Mouse (Mus musculus): ENCODE results near the gene Rsl1d1.
"Not testable (repeated sequence)": the region's sequence is repeated elsewhere in the genome, so short reads cannot be mapped to it uniquely, and the experiment has no call there.

Gene Rsl1d1

DNA sequence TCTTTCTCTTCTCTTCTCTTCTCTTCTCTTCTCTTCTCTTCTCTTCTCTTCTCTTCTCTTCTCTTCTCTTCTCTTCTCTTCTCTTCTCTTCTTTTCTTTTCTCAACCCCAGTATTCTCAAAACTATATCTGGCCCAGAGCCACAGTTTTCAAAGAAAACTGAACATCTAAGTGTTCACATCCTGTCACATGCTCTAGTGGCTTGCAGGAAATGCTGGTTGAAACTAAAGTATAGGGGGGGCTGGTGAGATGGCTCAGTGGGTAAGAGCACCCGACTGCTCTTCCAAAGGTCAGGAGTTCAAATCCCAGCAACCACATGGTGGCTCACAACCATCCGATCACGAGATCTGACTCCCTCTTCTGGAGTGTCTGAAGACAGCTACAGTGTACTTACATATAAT lies 45.4 kb downstream of the Rsl1d1 start:
- DNase-seq (ENCODE audit: low read depth) = not testable (repeated sequence)

DNA sequence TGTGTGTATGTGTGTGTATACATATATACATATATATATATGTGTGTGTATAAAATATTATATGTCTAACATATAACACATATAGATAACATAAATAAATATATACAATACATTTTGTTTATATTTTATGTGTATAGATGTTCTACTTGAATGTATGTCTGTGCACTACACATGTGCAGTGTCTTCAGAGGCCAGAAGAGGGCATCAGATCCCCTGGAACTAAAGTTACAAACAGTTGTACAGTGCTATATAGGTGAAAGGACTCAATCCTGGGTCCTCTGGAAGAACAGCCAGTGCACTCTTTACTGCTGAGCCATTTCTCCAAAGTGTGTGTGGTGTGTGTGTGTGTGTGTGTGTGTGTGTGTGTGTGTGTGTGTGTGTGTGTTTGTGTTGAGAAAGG lies 48.6 kb downstream of the Rsl1d1 start:
- DNase-seq (ENCODE audit: low read depth) = no peak

DNA sequence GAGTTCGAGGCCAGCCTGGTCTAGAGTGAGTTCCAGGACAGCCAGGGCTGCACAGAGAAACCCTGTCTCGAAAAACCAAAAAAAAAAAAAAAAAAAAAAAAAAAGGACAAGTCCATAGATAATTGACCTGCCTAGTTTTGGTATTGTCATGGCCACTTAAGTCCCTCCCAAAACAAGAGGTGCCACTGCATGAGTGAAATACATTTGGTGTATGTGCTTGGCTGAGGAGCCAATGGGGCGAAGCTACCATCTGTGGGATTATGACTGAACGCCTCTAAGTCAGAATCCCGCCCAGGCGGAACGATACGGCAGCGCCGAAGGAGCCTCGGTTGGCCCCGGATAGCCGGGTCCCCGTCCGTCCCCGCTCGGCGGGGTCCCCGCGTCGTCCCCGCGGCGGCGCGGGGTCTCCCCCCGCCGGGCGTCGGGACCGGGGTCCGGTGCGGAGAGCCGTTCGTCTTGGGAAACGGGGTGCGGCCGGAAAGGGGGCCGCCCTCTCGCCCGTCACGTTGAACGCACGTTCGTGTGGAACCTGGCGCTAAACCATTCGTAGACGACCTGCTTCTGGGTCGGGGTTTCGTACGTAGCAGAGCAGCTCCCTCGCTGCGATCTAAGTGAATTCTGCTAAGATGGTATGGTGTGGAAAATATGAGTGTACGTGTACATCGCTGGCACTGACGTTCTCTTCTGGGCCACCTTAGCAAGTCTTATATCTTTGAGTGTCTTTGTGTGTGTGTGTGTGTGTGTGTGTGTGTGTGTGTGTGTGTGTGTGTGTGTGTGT lies 59.2 kb downstream of the Rsl1d1 start:
- not testable (repeated sequence) for DNase-seq (ENCODE audit: low read depth)
